Mouse (Mus musculus) stomach, embryonic 15.5 days (tissue): Measurements from ENCODE around the gene Agtrap. TPM values are rescaled to one million over a fixed set of nuclear protein-coding genes. Genes with fewer than 3 reads are reported as not detected.

Experiments used
- ATAC-seq: fragments of 200-750 bp; cut with Nextera tagmentation; 2 replicates; pipeline ENCODE4 v1.8.0; 2017; ENCODE audit warnings: low read depth, moderate number of reproducible peaks, moderate TSS enrichment; ENCODE audit not compliant: insufficient read depth, low FRiP score
- H3K27ac ChIP-seq: fragments of 300-500 bp; sonication (generic); 2 replicates; pipeline ENCODE4 v1.5.1; 2015; ENCODE audit warnings: mild to moderate bottlenecking, inconsistent platforms
- H3K27me3 ChIP-seq: fragments of 300-500 bp; sonication (generic); replicated peaks from 2 replicates; pipeline ENCODE4 v1.6.1; 2015; ENCODE audit warnings: inconsistent platforms
- H3K36me3 ChIP-seq: fragments of 300-500 bp; sonication (generic); 2 replicates; pipeline ENCODE4 v1.6.1; 2015; ENCODE audit warnings: inconsistent platforms
- H3K4me1 ChIP-seq: fragments of 300-500 bp; sonication (generic); 2 replicates; pipeline ENCODE4 v1.6.1; 2015; ENCODE audit warnings: inconsistent platforms
- H3K4me2 ChIP-seq: fragments of 300-500 bp; sonication (generic); 2 replicates; pipeline ENCODE4 v1.6.1; 2015; ENCODE audit warnings: mild to moderate bottlenecking, inconsistent platforms
- H3K4me3 ChIP-seq: fragments of 300-500 bp; sonication (generic); replicated peaks from 2 replicates; pipeline ENCODE4 v1.5.1; 2015; ENCODE audit warnings: inconsistent platforms
- H3K9ac ChIP-seq: fragments of 300-500 bp; sonication (generic); 2 replicates; pipeline ENCODE4 v1.6.1; 2015; ENCODE audit warnings: inconsistent platforms
- H3K9me3 ChIP-seq: fragments of 300-500 bp; sonication (generic); 2 replicates; pipeline ENCODE4 v1.6.1; 2016; ENCODE audit warnings: inconsistent platforms
- WGBS: fragments of 180-500 bp; shearing (Covaris S2); methylation state at CpG from one replicate; pipeline ENCODE4 v1.1.7; 2015; 5-methylcytosine and 5-hydroxymethylcytosine counted together
- polyA plus RNA-seq: library from polyadenylated mRNA; unstranded; fragments of >200 nt; fragmentation: Nextera tagmentation; extraction: Ambion mirVana; gene quantifications from 2 replicates; pipeline ENCODE4 v1.2.1, GENCODE M21; 2015

Agtrap gene
- 13.7 and 14.1 TPM in 2 replicates for polyA plus RNA-seq

DNA sequence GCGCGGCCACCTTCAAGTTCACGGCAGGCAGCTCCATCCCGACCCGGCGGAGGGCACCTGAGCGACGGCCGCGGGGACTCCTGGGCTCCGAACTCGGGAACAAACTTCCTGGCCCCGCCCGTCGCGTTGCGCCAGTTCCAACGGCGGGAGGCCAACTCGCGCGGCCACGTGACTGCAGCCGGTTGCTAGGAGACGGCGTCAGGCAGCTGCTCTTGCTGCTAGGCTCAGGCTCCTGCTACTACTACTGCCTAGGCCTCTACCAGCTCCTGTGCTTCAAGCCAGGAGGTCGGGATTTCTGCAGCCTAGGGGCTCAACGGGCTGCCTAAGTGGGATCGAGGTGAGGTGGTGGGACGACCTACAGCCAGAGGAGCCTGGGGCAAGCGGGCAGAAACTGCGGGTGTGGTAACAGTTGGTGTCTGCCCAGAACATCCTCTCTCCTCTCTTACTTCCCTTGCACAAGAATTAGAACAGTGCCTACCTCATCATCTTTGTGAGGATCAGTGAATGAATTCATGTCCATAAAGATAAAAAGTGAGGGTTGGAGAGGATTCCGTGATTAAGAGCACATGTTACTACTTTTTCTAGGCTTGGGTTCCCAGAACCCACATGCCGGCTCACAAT lies at the start of gene Agtrap:
Gene Agtrap (minus strand): TSS at position 125 of the 621 bp plus-strand sequence.
- H3K27me3 ChIP-seq = no peaks in the 10 kb centered on the region
- 6% methylated on average over 34 of the region's 34 CpGs for WGBS
- H3K27ac ChIP-seq = peak within 1 kb of the TSS; percentile 61
- H3K36me3 ChIP-seq = no peaks in the 10 kb centered on the region
- H3K4me1 ChIP-seq = peaks cover 26% of the 10 kb centered on the region
- peak within 1 kb of the TSS; percentile 74 for H3K4me2 ChIP-seq
- ATAC-seq = peak; percentile 90
- peak within 1 kb of the TSS; percentile 78 for H3K4me3 ChIP-seq
- no peaks in the 10 kb centered on the region for H3K9me3 ChIP-seq
- peak within 1 kb of the TSS; percentile 66 for H3K9ac ChIP-seq

DNA sequence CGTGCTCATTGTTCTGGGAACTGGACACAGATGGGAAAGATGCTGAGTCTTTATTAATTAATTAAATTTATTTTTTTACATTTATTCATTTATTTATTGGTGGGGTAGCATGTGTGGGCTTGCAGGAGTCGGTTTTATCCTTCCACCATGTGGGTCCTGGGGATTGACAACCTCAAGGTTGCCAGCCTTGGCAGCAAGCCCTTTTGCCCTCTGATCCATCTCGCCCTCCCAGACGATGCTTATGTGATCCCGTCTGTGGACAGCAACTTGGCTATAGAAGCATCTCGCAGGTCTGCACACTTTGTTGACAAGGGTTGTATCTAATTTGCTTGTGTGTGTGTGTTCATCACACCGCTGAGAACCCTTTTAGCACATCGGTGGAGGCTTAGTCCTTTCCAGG lies 49.7 kb upstream of the Agtrap start:
- no peak overlapping the region for H3K27ac ChIP-seq
- H3K27me3 ChIP-seq = peaks cover 7% of the 10 kb centered on the region; the same call in 1 of the 2 replicates
- no peak for ATAC-seq
- no peak overlapping the region for H3K4me2 ChIP-seq
- no peak overlapping the region for H3K4me3 ChIP-seq
- no peaks in the 10 kb centered on the region for H3K36me3 ChIP-seq
- no peaks in the 10 kb centered on the region for H3K9me3 ChIP-seq
- H3K4me1 ChIP-seq = peaks cover 2% of the 10 kb centered on the region; the same call in 1 of the 2 replicates
- no peak overlapping the region for H3K9ac ChIP-seq
- 67% methylated on average over 8 of the region's 8 CpGs for whole genome bisulfite sequencing

- ATAC-seq = no peak
- 65% methylated on average over 8 of the region's 8 CpGs for WGBS
- no peaks in the 10 kb centered on the region for H3K36me3 ChIP-seq
Observed at GRCm38 (mm10) chr4:148134988-148135387, 47.2 kb upstream of the Agtrap start.

GRCm38 (mm10) chr4:148131497-148132081 lies 43.8 kb upstream of the Agtrap start:
- ATAC-seq = no peak
- peaks cover 7% of the 10 kb centered on the region; the same call in 1 of the 2 replicates for H3K4me1 ChIP-seq
- H3K9me3 ChIP-seq = no peaks in the 10 kb centered on the region
- peak overlapping the region; percentile 61 for H3K4me3 ChIP-seq
- no peak overlapping the region; the same call in 1 of the 2 replicates for H3K9ac ChIP-seq
- H3K4me2 ChIP-seq = peak overlapping the region; percentile 99
- H3K27me3 ChIP-seq = peaks cover 51% of the 10 kb centered on the region
- H3K36me3 ChIP-seq = no peaks in the 10 kb centered on the region
- no peak overlapping the region for H3K27ac ChIP-seq
- WGBS = 2% methylated on average over 21 of the region's 21 CpGs

More at GRCm38 (mm10) chr4:148134988-148135387, 47.2 kb upstream of the Agtrap start:
- Histone ChIP-seq H3K4me1 (peaks cover 6% of the 10 kb centered on the region; the same call in 1 of the 2 replicates), H3K4me2 (no peak overlapping the region), H3K4me3 (no peak overlapping the region), H3K27me3 (peaks cover 30% of the 10 kb centered on the region), H3K9me3 (no peaks in the 10 kb centered on the region), H3K27ac (no peak overlapping the region), H3K9ac (no peak overlapping the region)

GRCm38 (mm10) chr4:148130561-148131413 lies 43.0 kb upstream of the Agtrap start, which contains the start of gene Draxin:
Draxin (minus strand) TSS chr4:148130698.
- H3K4me1 ChIP-seq = peaks cover 7% of the 10 kb centered on the region; the same call in 1 of the 2 replicates
- peak within 1 kb of the TSS; percentile 34 for H3K9ac ChIP-seq
- peak within 1 kb of the TSS; percentile 61 for H3K4me3 ChIP-seq
- H3K9me3 ChIP-seq = no peaks in the 10 kb centered on the region
- H3K27ac ChIP-seq = no peak within 1 kb of the TSS
- peak; percentile 92 for ATAC-seq
- H3K36me3 ChIP-seq = no peaks in the 10 kb centered on the region
- under 1% methylated on average over 59 of the region's 87 CpGs for WGBS
- peaks cover 54% of the 10 kb centered on the region for H3K27me3 ChIP-seq
- peak within 1 kb of the TSS; percentile 99 for H3K4me2 ChIP-seq

DNA sequence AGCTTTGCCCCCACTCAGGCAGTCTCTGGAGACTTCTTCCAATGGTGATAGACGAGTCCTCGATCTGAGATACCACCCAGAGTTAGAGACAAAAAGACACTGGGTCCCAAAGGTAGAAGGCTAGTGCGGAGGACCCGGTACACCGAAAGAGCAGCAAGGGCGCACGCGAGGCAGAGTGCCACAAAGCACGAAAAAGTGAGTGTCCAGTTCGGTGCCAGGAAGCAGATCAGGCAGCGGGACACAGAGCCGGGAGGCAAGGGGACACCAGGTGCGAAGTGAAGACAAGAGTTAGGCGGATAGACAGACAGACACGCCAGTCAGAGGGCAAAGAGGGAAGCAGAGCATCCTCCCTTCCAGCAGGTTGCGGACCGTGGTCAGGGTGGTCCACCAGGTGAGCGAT lies 42.3 kb upstream of the Agtrap start, which contains the start of gene Mad2l2:
Gene Mad2l2 (plus strand): TSS at position 252 of the 400 bp plus-strand sequence.
- WGBS = 1% methylated on average over 18 of the region's 18 CpGs

GRCm38 (mm10) chr4:148128672-148129071 lies 40.8 kb upstream of the Agtrap start:
- no peaks in the 10 kb centered on the region for H3K9me3 ChIP-seq
- WGBS = 74% methylated on average over 2 of the region's 2 CpGs
- peaks cover 7% of the 10 kb centered on the region; the same call in 1 of the 2 replicates for H3K4me1 ChIP-seq
- no peak for ATAC-seq
- no peak overlapping the region for H3K27ac ChIP-seq
- H3K27me3 ChIP-seq = peaks cover 54% of the 10 kb centered on the region
- H3K36me3 ChIP-seq = no peaks in the 10 kb centered on the region
- no peak overlapping the region for H3K4me3 ChIP-seq
- no peak overlapping the region for H3K4me2 ChIP-seq
- no peak overlapping the region for H3K9ac ChIP-seq

More for the DNA sequence above, 42.3 kb upstream of the Agtrap start, which contains the start of gene Mad2l2:
- Histone ChIP-seq H3K9me3 (no peaks in the 10 kb centered on the region), H3K36me3 (no peaks in the 10 kb centered on the region), H3K27me3 (peaks cover 54% of the 10 kb centered on the region), H3K27ac (no peak within 1 kb of the TSS), H3K4me2 (peak within 1 kb of the TSS; percentile 99), H3K4me1 (peaks cover 7% of the 10 kb centered on the region; the same call in 1 of the 2 replicates), H3K9ac (peak within 1 kb of the TSS; percentile 34), H3K4me3 (peak within 1 kb of the TSS; percentile 61)
- no peak for ATAC-seq

GRCm38 (mm10) chr4:148128241-148128640 lies 40.4 kb upstream of the Agtrap start:
- H3K36me3 ChIP-seq = no peaks in the 10 kb centered on the region
- no peak for ATAC-seq
- H3K9me3 ChIP-seq = no peaks in the 10 kb centered on the region
- H3K9ac ChIP-seq = no peak overlapping the region
- H3K4me2 ChIP-seq = no peak overlapping the region
- peaks cover 54% of the 10 kb centered on the region for H3K27me3 ChIP-seq
- H3K4me1 ChIP-seq = peaks cover 7% of the 10 kb centered on the region; the same call in 1 of the 2 replicates
- 67% methylated on average over 1 of the region's 1 CpGs for WGBS
- H3K4me3 ChIP-seq = no peak overlapping the region
- H3K27ac ChIP-seq = no peak overlapping the region

DNA sequence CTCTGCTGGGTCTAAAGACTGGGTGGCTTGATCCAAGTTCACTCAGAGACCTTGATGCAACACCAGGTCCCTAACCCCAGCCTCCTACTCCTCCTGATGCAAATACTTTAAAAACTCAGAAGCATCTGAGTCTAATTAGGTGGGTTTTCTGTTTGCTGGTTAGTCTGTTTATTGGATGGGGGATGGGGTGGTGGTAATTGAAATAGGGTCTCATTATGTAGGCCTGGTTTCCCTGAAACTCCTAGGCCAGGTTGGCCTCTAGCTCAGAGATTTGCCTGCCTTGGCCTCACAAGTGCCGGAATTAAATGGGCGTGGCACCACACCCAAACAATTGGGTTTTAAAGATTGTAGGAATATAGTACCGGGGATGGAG lies 34.8 kb upstream of the Agtrap start:
- no peak overlapping the region for H3K27ac ChIP-seq
- H3K36me3 ChIP-seq = no peaks in the 10 kb centered on the region
- H3K4me1 ChIP-seq = no peaks in the 10 kb centered on the region
- WGBS = 73% methylated on average over 3 of the region's 3 CpGs
- no peak for ATAC-seq
- H3K27me3 ChIP-seq = peaks cover 7% of the 10 kb centered on the region; the same call in 1 of the 2 replicates
- H3K4me2 ChIP-seq = no peak overlapping the region
- H3K9me3 ChIP-seq = no peaks in the 10 kb centered on the region
- H3K9ac ChIP-seq = no peak overlapping the region
- H3K4me3 ChIP-seq = no peak overlapping the region

- ATAC-seq = no peak
Observed at GRCm38 (mm10) chr4:148121982-148122693, 34.3 kb upstream of the Agtrap start.

GRCm38 (mm10) chr4:148121362-148121761 lies 33.5 kb upstream of the Agtrap start:
- whole genome bisulfite sequencing = 78% methylated on average over 4 of the region's 4 CpGs
- Histone ChIP-seq H3K36me3 (no peaks in the 10 kb centered on the region), H3K9ac (no peak overlapping the region), H3K9me3 (no peaks in the 10 kb centered on the region), H3K27ac (no peak overlapping the region), H3K27me3 (0 out of 2 replicates have a peak, but pooled peaks cover 2% of the 10 kb centered on the region), H3K4me1 (no peaks in the 10 kb centered on the region), H3K4me2 (no peak overlapping the region), H3K4me3 (no peak overlapping the region)
- ATAC-seq = no peak

More at GRCm38 (mm10) chr4:148121982-148122693, 34.3 kb upstream of the Agtrap start:
- Histone ChIP-seq H3K27ac (no peak overlapping the region), H3K4me1 (no peaks in the 10 kb centered on the region), H3K27me3 (0 out of 2 replicates have a peak, but pooled peaks cover 3% of the 10 kb centered on the region), H3K4me2 (no peak overlapping the region), H3K4me3 (no peak overlapping the region), H3K9ac (no peak overlapping the region), H3K9me3 (no peaks in the 10 kb centered on the region), H3K36me3 (no peaks in the 10 kb centered on the region)
- 29% methylated on average over 6 of the region's 6 CpGs for WGBS
